Mouse (Mus musculus) MEL (cell line): Measurements from ENCODE around the gene Meaf6.

Experiments used
- CTCF ChIP-seq, 3 experiments: IDR thresholded peaks in 2 of 3; conservative IDR thresholded peaks in 1 of 3; 2 replicates each; pipeline ENCODE4 v1.5.1; 2011 to 2012; ENCODE audit warnings: low read length in 3 of 3, low read depth in 2 of 3, mild to moderate bottlenecking in 2 of 3, improper control_type of control experiment in 1 of 3, inconsistent platforms in 1 of 3, mixed read lengths in 1 of 3, moderate library complexity in 1 of 3; ENCODE audit not compliant: control insufficient read depth in 1 of 3, insufficient read depth in 1 of 3, poor library complexity in 1 of 3, severe bottlenecking in 1 of 3
- EP300 ChIP-seq, 2 experiments: IDR thresholded peaks; 2 replicates each; pipeline ENCODE4 v1.6.1; 2011; ENCODE audit warnings: improper control_type of control experiment in 2 of 2, low read length in 2 of 2, low read depth in 1 of 2, mild to moderate bottlenecking in 1 of 2
- MAFK ChIP-seq: IDR thresholded peaks from 2 replicates; pipeline ENCODE4 v1.6.1; 2011; ENCODE audit warnings: low read depth, mild to moderate bottlenecking, low read length, improper control_type of control experiment, borderline replicate concordance
- POLR2A ChIP-seq, 2 experiments: IDR thresholded peaks; 2 replicates each; pipeline ENCODE4 v1.6.1; 2011 to 2012; ENCODE audit warnings: low read length in 2 of 2, mild to moderate bottlenecking in 2 of 2, control low read depth in 1 of 2, improper control_type of control experiment in 1 of 2, low read depth in 1 of 2, moderate library complexity in 1 of 2; ENCODE audit not compliant: control insufficient read depth in 1 of 2, insufficient read depth in 1 of 2, poor library complexity in 1 of 2
- RAD21 ChIP-seq: IDR thresholded peaks from 2 replicates; pipeline ENCODE4 v1.6.1; 2011; ENCODE audit warnings: mild to moderate bottlenecking, low read depth, low read length, improper control_type of control experiment
- RCOR1 ChIP-seq: IDR thresholded peaks from 2 replicates; pipeline ENCODE4 v1.6.1; 2012; ENCODE audit warnings: low read depth, mild to moderate bottlenecking, inconsistent platforms, low read length, improper control_type of control experiment

GRCm38 (mm10) chr4:125119070-125119469 lies 34.1 kb downstream of the Meaf6 start:
- TF ChIP-seq EP300 (IDR thresholded peaks at IDR 0.05; ENCODE audit: low read depth in 1 of 2, low read length in 2 of 2) (no peak), POLR2A (IDR thresholded peaks at IDR 0.05; ENCODE audit: control insufficient read depth in 1 of 2, insufficient read depth in 1 of 2, low read depth in 1 of 2, low read length in 2 of 2, poor library complexity in 1 of 2) (no peak), RAD21 (no peak), CTCF (IDR thresholded peaks at IDR 0.05 in 2 of 3, conservative IDR thresholded peaks at IDR 0.05 in 1 of 3; ENCODE audit: control insufficient read depth in 1 of 3, insufficient read depth in 1 of 3, low read depth in 2 of 3, low read length in 3 of 3, poor library complexity in 1 of 3, severe bottlenecking in 1 of 3) (peak in 2 of 3 experiments; percentile 5 to 26; a peak in 1 of 6 replicates), MAFK (no peak), RCOR1 (no peak)
